Mouse (Mus musculus): Measurements from ENCODE around the gene Ubqln4. TPM values are rescaled to one million over a fixed set of nuclear protein-coding genes. Genes with fewer than 3 reads are reported as not detected.
"Not testable (repeated sequence)": the region's sequence is repeated elsewhere in the genome, so short reads cannot be mapped to it uniquely, and the experiment has no call there.

The Ubqln4 gene
- total RNA-seq, 2 experiments from 2014 or later = 91.2 to 91.6 TPM

GRCm38 (mm10) chr3:88555731-88556130 is 2.2 kb downstream of the Ubqln4 start:
- intact Hi-C loops (cut with DNase I) = no loop called here
- no peak for DNase-seq (ENCODE audit: low spot score in 2 of 2)

GRCm38 (mm10) chr3:88556616-88557015 is 3.1 kb downstream of the Ubqln4 start:
- DNase-seq (ENCODE audit: low spot score in 2 of 2) = no peak
- intact Hi-C loops (cut with DNase I) = no loop called here

- intact Hi-C loops (cut with DNase I) = no loop called here
- DNase-seq (ENCODE audit: low spot score in 2 of 2) = no peak
These were observed 6.0 kb downstream of the Ubqln4 start for GRCm38 (mm10) chr3:88559596-88559995.

GRCm38 (mm10) chr3:88561989-88562388 is 8.4 kb downstream of the Ubqln4 start:
- intact Hi-C loops (cut with DNase I) = no loop called here
- DNase-seq (ENCODE audit: low spot score in 2 of 2) = no peak

GRCm38 (mm10) chr3:88563442-88563841 is 9.9 kb downstream of the Ubqln4 start:
- no peak for DNase-seq (ENCODE audit: low spot score in 2 of 2)
- intact Hi-C loops (cut with DNase I) = no loop called here

GRCm38 (mm10) chr3:88563966-88564365 is 10.4 kb downstream of the Ubqln4 start:
- intact Hi-C loops (cut with DNase I) = no loop called here
- no peak for DNase-seq (ENCODE audit: low spot score in 2 of 2)

GRCm38 (mm10) chr3:88566116-88566515 is 12.6 kb downstream of the Ubqln4 start:
- DNase-seq (ENCODE audit: low spot score in 2 of 2) = no peak
- intact Hi-C loops (cut with DNase I) = no loop called here

- DNase-seq (ENCODE audit: low spot score in 2 of 2) = no peak
- intact Hi-C loops (cut with DNase I) = no loop called here
These were observed 13.0 kb downstream of the Ubqln4 start for GRCm38 (mm10) chr3:88566536-88567061.

GRCm38 (mm10) chr3:88567892-88568291 is 14.3 kb downstream of the Ubqln4 start:
- no peak for DNase-seq (ENCODE audit: low spot score in 2 of 2)
- intact Hi-C loops (cut with DNase I) = no loop called here

GRCm38 (mm10) chr3:88568615-88569014 is 15.1 kb downstream of the Ubqln4 start:
- intact Hi-C loops (cut with DNase I) = no loop called here

GRCm38 (mm10) chr3:88569093-88569492 is 15.5 kb downstream of the Ubqln4 start:
- DNase-seq (ENCODE audit: low spot score in 2 of 2) = no peak
- intact Hi-C loops (cut with DNase I) = no loop called here

More at GRCm38 (mm10) chr3:88568615-88569014, 15.1 kb downstream of the Ubqln4 start:
- no peak for DNase-seq (ENCODE audit: low spot score in 2 of 2)

- DNase-seq (ENCODE audit: low spot score in 2 of 2) = no peak
- intact Hi-C loops (cut with DNase I) = no loop called here
These were observed 16.1 kb downstream of the Ubqln4 start for GRCm38 (mm10) chr3:88569694-88570093.

- no peak for DNase-seq (ENCODE audit: low spot score in 2 of 2)
- intact Hi-C loops (cut with DNase I) = no loop called here
These were observed 16.8 kb downstream of the Ubqln4 start for GRCm38 (mm10) chr3:88570341-88570740.

GRCm38 (mm10) chr3:88571856-88572255 is 18.3 kb downstream of the Ubqln4 start:
- intact Hi-C loops (cut with DNase I) = no loop called here
- no peak for DNase-seq (ENCODE audit: low spot score in 2 of 2)

GRCm38 (mm10) chr3:88572835-88573234 is 19.3 kb downstream of the Ubqln4 start:
- intact Hi-C loops (cut with DNase I) = no loop called here

GRCm38 (mm10) chr3:88573810-88574209 is 20.3 kb downstream of the Ubqln4 start:
- no peak for DNase-seq (ENCODE audit: low spot score in 2 of 2)
- intact Hi-C loops (cut with DNase I) = no loop called here

More at GRCm38 (mm10) chr3:88572835-88573234, 19.3 kb downstream of the Ubqln4 start:
- DNase-seq (ENCODE audit: low spot score in 2 of 2) = no peak

GRCm38 (mm10) chr3:88575540-88575939 is 22.0 kb downstream of the Ubqln4 start, which contains the start of gene Ssr2:
Gene Ssr2 (plus strand): TSS chr3:88575876.
- intact Hi-C loops (cut with DNase I) = no loop called here

GRCm38 (mm10) chr3:88577846-88578245 is 24.3 kb downstream of the Ubqln4 start:
- intact Hi-C loops (cut with DNase I); DNase-seq (ENCODE audit: low spot score in 2 of 2): not testable (repeated sequence)

More at GRCm38 (mm10) chr3:88575540-88575939, 22.0 kb downstream of the Ubqln4 start, which contains the start of gene Ssr2:
- DNase-seq (ENCODE audit: low spot score in 2 of 2) = no peak

GRCm38 (mm10) chr3:88578498-88579424 is 25.2 kb downstream of the Ubqln4 start:
- no peak for DNase-seq (ENCODE audit: low spot score in 2 of 2)
- intact Hi-C loops (cut with DNase I) = no loop called here

- peak; percentile 81 to 85 for DNase-seq (ENCODE audit: low spot score in 2 of 2)
- intact Hi-C loops (cut with DNase I) = no loop called here
These were observed 26.0 kb downstream of the Ubqln4 start for GRCm38 (mm10) chr3:88579454-88580117.
